Mouse (Mus musculus) cortical plate, adult 2 months (tissue): Measurements from ENCODE around the gene Olfr978. TPM values are rescaled to one million over a fixed set of nuclear protein-coding genes. Genes with fewer than 3 reads are reported as not detected.
"Not testable (repeated sequence)": the region's sequence is repeated elsewhere in the genome, so short reads cannot be mapped to it uniquely, and the experiment has no call there.

Experiments used
- H3K27ac ChIP-seq: fragments of 200-500 bp; 2 replicates; pipeline ENCODE4 v1.5.1; 2012; ENCODE audit warnings: low read length, control low read depth, inconsistent platforms; ENCODE audit not compliant: insufficient read depth
- H3K4me1 ChIP-seq: fragments of 200-500 bp; 2 replicates; pipeline ENCODE4 v1.6.1; 2011; ENCODE audit warnings: low read length; ENCODE audit not compliant: control insufficient read depth, insufficient read depth
- H3K4me3 ChIP-seq: fragments of 200-500 bp; 2 replicates; pipeline ENCODE4 v1.5.1; 2011; ENCODE audit warnings: mild to moderate bottlenecking, low read length, control low read depth; ENCODE audit not compliant: insufficient read depth
- CTCF ChIP-seq: fragments of 200-500 bp; IDR thresholded peaks from 2 replicates; pipeline ENCODE4 v1.5.1; 2011; ENCODE audit warnings: mild to moderate bottlenecking, control low read depth, low read length; ENCODE audit not compliant: insufficient read depth; ENCODE audit errors: extremely low read depth
- POLR2A ChIP-seq: fragments of 200-500 bp; IDR thresholded peaks from 2 replicates; pipeline ENCODE4 v1.6.1; 2011; ENCODE audit warnings: mild to moderate bottlenecking, low read length, control low read depth; ENCODE audit not compliant: insufficient read depth; ENCODE audit errors: extremely low read depth
- polyA plus RNA-seq: library from polyadenylated mRNA; depleted of rRNA; stranded (reverse); fragments of >200 nt; gene quantifications from 2 replicates; pipeline ENCODE4 v1.2.3, GENCODE M21; 2012; rRNA removed

Gene Olfr978
- not detected in 2 replicates for polyA plus RNA-seq

GRCm38 (mm10) chr9:39991813-39992212 is at the start of gene Olfr978:
Gene Olfr978 (plus strand): TSS chr9:39992113.
- TF ChIP-seq CTCF, result no peak
- TF ChIP-seq POLR2A, result no peak
- Histone ChIP-seq H3K4me1 (no peaks in the 10 kb centered on the region), H3K27ac (no peak within 1 kb of the TSS), H3K4me3 (no peak within 1 kb of the TSS)

GRCm38 (mm10) chr9:39951946-39952345 is 40.0 kb upstream of the Olfr978 start, which contains the start of gene Olfr975:
Gene Olfr975 (minus strand): TSS chr9:39952046.
- Histone ChIP-seq H3K4me1 (no peaks in the 10 kb centered on the region), H3K27ac (no peak within 1 kb of the TSS), H3K4me3 (no peak within 1 kb of the TSS)
- TF ChIP-seq CTCF (no peak), POLR2A (no peak)

- not testable (repeated sequence) for H3K4me3 ChIP-seq, H3K4me1 ChIP-seq, H3K27ac ChIP-seq
Observed at GRCm38 (mm10) chr9:39961033-39961432, 30.9 kb upstream of the Olfr978 start, which contains the start of gene Olfr976. Gene Olfr976 (minus strand): TSS chr9:39961133.

- H3K4me1 ChIP-seq, H3K27ac ChIP-seq, H3K4me3 ChIP-seq: not testable (repeated sequence)
Observed at GRCm38 (mm10) chr9:39976581-39977145, 15.2 kb upstream of the Olfr978 start.

- TF ChIP-seq CTCF (no peak), POLR2A (no peak)
- no peak within 1 kb of the TSS for H3K27ac ChIP-seq
- no peak within 1 kb of the TSS for H3K4me3 ChIP-seq
- H3K4me1 ChIP-seq, result no peaks in the 10 kb centered on the region
Observed at GRCm38 (mm10) chr9:40003365-40003764, 11.5 kb downstream of the Olfr978 start, which contains the start of gene Olfr979. Gene Olfr979 (minus strand): TSS chr9:40003465.

- TF ChIP-seq POLR2A, result no peak
- H3K4me1 ChIP-seq, result no peaks in the 10 kb centered on the region
- H3K27ac ChIP-seq, result no peak within 1 kb of the TSS
- no peak within 1 kb of the TSS for H3K4me3 ChIP-seq
Observed at GRCm38 (mm10) chr9:40009482-40009881, 17.6 kb downstream of the Olfr978 start, which contains the start of gene Olfr980. Gene Olfr980 (minus strand): TSS chr9:40009582.

GRCm38 (mm10) chr9:40021164-40021563 is 29.3 kb downstream of the Olfr978 start, which contains the start of gene Olfr981:
Gene Olfr981 (plus strand): TSS chr9:40021464.
- Histone ChIP-seq H3K4me1 (no peaks in the 10 kb centered on the region), H3K4me3 (no peak within 1 kb of the TSS), H3K27ac (no peak within 1 kb of the TSS)
- TF ChIP-seq CTCF, result no peak
- TF ChIP-seq POLR2A, result no peak

Other genes with a start within 250 kb of the Olfr978 start
- not detected in 2 replicates for gene Olfr967, start 245.9 kb upstream of the Olfr978 start, polyA plus RNA-seq
- not detected in 2 replicates for gene Olfr968, start 208.9 kb upstream of the Olfr978 start, polyA plus RNA-seq
- not detected in 2 replicates for gene Olfr969, start 201.2 kb upstream of the Olfr978 start, polyA plus RNA-seq
- not detected in 2 replicates for gene Olfr970, start 183.3 kb upstream of the Olfr978 start, polyA plus RNA-seq
- gene Olfr971, start 155.2 kb upstream of the Olfr978 start, polyA plus RNA-seq, result not detected in 2 replicates
- not detected in 2 replicates for gene Olfr972, start 125.7 kb upstream of the Olfr978 start, polyA plus RNA-seq
- not detected in 2 replicates for gene Olfr229, start 84.8 kb upstream of the Olfr978 start, polyA plus RNA-seq
- gene Olfr974, start 54.6 kb upstream of the Olfr978 start, polyA plus RNA-seq, result not detected in 2 replicates
- gene Olfr975, start 40.1 kb upstream of the Olfr978 start, polyA plus RNA-seq, result not detected in 2 replicates
- gene Olfr976, start 31.0 kb upstream of the Olfr978 start, polyA plus RNA-seq, result not detected in 2 replicates
- gene Olfr979, start 11.4 kb downstream of the Olfr978 start, polyA plus RNA-seq, result not detected in 2 replicates
- not detected in 2 replicates for gene Olfr980, start 17.5 kb downstream of the Olfr978 start, polyA plus RNA-seq
- gene Olfr981, start 29.4 kb downstream of the Olfr978 start, polyA plus RNA-seq, result not detected in 2 replicates
- gene Olfr982, start 81.7 kb downstream of the Olfr978 start, polyA plus RNA-seq, result not detected in 2 replicates
- not detected in 2 replicates for gene Olfr983, start 101.5 kb downstream of the Olfr978 start, polyA plus RNA-seq
- gene Olfr984, start 122.1 kb downstream of the Olfr978 start, polyA plus RNA-seq, result not detected in 2 replicates
- gene Olfr985, start 138.1 kb downstream of the Olfr978 start, polyA plus RNA-seq, result not detected in 2 replicates
- not detected in 2 replicates for gene Tmem225, start 156.0 kb downstream of the Olfr978 start, polyA plus RNA-seq
- gene Olfr986, start 188.8 kb downstream of the Olfr978 start, polyA plus RNA-seq, result not detected in 2 replicates
- gene Zfp202, start 200.2 kb downstream of the Olfr978 start, polyA plus RNA-seq, result 2.8 and 3.1 TPM in 2 replicates